Mouse (Mus musculus): ENCODE data around the gene Ifnk. TPM values are rescaled to one million over a fixed set of nuclear protein-coding genes. Genes with fewer than 3 reads are reported as not detected.

Ifnk gene
- total and polyA plus RNA-seq, 2 experiments from 2014 or later = not detected

DNA sequence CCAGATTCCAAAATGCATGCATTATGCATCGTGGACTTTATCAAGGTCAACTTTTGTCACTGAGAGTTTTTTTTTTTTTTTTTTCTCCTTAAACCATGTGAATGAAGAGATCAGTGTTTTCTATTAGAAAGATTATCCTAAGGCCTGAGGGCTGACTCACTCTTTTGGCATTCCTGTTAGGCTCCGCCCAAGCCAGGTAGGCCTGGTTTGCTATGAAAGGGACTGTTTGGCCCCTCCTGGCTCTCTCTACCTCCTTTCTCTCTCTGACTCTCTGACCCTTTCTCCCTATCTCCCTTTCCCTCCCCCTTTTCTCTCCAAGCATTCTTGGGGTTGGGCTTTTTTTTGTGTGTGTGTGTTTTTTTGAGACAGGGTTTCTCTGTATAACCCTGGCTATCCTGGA lies 23.7 kb downstream of the Ifnk start:
- no peak for DNase-seq (ENCODE audit: low spot score)
- Histone ChIP-seq H3K4me3 (ENCODE audit: low read depth, low read length) (no peak overlapping the region), H3K4me1 (ENCODE audit: control insufficient read depth, insufficient read depth) (no peaks in the 10 kb centered on the region), H3K27ac (ENCODE audit: low read depth) (no peak overlapping the region), H3K9me3 (replicated peaks; ENCODE audit: control insufficient read depth, low read length) (no peaks in the 10 kb centered on the region), H3K4me2 (ENCODE audit: low read depth, low read length) (no peak overlapping the region), H3K36me3 (replicated peaks; ENCODE audit: control insufficient read depth, insufficient read depth, low read length) (no peaks in the 10 kb centered on the region), H3K27me3 (ENCODE audit: control insufficient read depth, insufficient read depth, low read length) (no peaks in the 10 kb centered on the region), H3K9ac (replicated peaks; ENCODE audit: low read depth, low read length) (no peak overlapping the region)
- ATAC-seq (ENCODE audit: insufficient read depth, low read depth) = no peak
- TF ChIP-seq CTCF (IDR thresholded peaks at IDR 0.05; ENCODE audit: low read depth) (no peak), EP300 (IDR thresholded peaks at IDR 0.05; ENCODE audit: low read depth) (no peak)
- 89% methylated on average over 2 of the region's 2 CpGs for WGBS

- 67% methylated on average over 12 of the region's 12 CpGs for WGBS
- DNase-seq (ENCODE audit: low spot score) (no peak), ATAC-seq (ENCODE audit: insufficient read depth, low read depth) (no peak)
- no peak for TF ChIP-seq CTCF (IDR thresholded peaks at IDR 0.05; ENCODE audit: low read depth)
- TF ChIP-seq EP300 (IDR thresholded peaks at IDR 0.05; ENCODE audit: low read depth) = no peak
- no peak overlapping the region for H3K4me3 ChIP-seq (ENCODE audit: low read depth, low read length)
- no peak overlapping the region for H3K4me2 ChIP-seq (ENCODE audit: low read depth, low read length)
- H3K36me3 ChIP-seq (replicated peaks; ENCODE audit: control insufficient read depth, insufficient read depth, low read length) = no peaks in the 10 kb centered on the region
- no peaks in the 10 kb centered on the region for H3K27me3 ChIP-seq (ENCODE audit: control insufficient read depth, insufficient read depth, low read length)
- no peak overlapping the region for H3K27ac ChIP-seq (ENCODE audit: low read depth)
- H3K4me1 ChIP-seq (ENCODE audit: control insufficient read depth, insufficient read depth) = no peaks in the 10 kb centered on the region
- H3K9ac ChIP-seq (replicated peaks; ENCODE audit: low read depth, low read length) = no peak overlapping the region
- H3K9me3 ChIP-seq (replicated peaks; ENCODE audit: control insufficient read depth, low read length) = no peaks in the 10 kb centered on the region
These were observed 26.2 kb downstream of the Ifnk start for GRCm38 (mm10) chr4:35177926-35178645.

GRCm38 (mm10) chr4:35187617-35188326 lies 35.9 kb downstream of the Ifnk start:
- H3K36me3 ChIP-seq (replicated peaks; ENCODE audit: control insufficient read depth, insufficient read depth, low read length) = peaks cover 10% of the 10 kb centered on the region; the same call in 1 of the 2 replicates

DNA sequence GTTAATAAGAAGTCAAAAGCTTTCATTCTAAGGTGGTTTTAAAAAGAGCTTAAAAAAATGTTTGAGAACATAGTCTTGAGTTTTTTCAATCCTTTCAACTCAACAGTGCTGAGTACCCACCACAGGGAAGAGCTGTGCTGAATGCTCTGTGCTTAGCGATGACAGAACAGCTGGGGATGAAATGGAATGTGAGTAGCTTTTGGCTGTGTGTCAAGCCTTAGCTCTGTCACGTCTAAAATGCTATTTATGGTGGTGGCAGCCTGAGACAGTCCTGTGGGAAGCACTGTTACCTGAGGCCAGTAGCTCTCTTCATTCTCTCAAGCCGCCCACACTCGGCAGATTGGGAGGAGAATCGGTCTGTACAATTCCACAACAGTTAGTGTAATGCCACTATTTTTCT lies 37.9 kb downstream of the Ifnk start:
- no peak overlapping the region for H3K27ac ChIP-seq (ENCODE audit: low read depth)
- 42% methylated on average over 5 of the region's 5 CpGs for WGBS
- no peaks in the 10 kb centered on the region for H3K9me3 ChIP-seq (replicated peaks; ENCODE audit: control insufficient read depth, low read length)
- H3K27me3 ChIP-seq (ENCODE audit: control insufficient read depth, insufficient read depth, low read length) = no peaks in the 10 kb centered on the region
- H3K4me1 ChIP-seq (ENCODE audit: control insufficient read depth, insufficient read depth) = no peaks in the 10 kb centered on the region; the same call in 1 of the 2 replicates
- H3K4me3 ChIP-seq (ENCODE audit: low read depth, low read length) = no peak overlapping the region
- no peak overlapping the region for H3K4me2 ChIP-seq (ENCODE audit: low read depth, low read length)
- peak; percentile 64 for ATAC-seq (ENCODE audit: insufficient read depth, low read depth)
- DNase-seq (ENCODE audit: low spot score) = peak; percentile 15
- H3K9ac ChIP-seq (replicated peaks; ENCODE audit: low read depth, low read length) = no peak overlapping the region
- peaks cover 15% of the 10 kb centered on the region for H3K36me3 ChIP-seq (replicated peaks; ENCODE audit: control insufficient read depth, insufficient read depth, low read length)
- no peak for TF ChIP-seq EP300 (IDR thresholded peaks at IDR 0.05; ENCODE audit: low read depth)
- no peak for TF ChIP-seq CTCF (IDR thresholded peaks at IDR 0.05; ENCODE audit: low read depth)

More at GRCm38 (mm10) chr4:35187617-35188326, 35.9 kb downstream of the Ifnk start:
- Histone ChIP-seq H3K4me2 (ENCODE audit: low read depth, low read length) (no peak overlapping the region), H3K9me3 (replicated peaks; ENCODE audit: control insufficient read depth, low read length) (no peaks in the 10 kb centered on the region), H3K4me3 (ENCODE audit: low read depth, low read length) (no peak overlapping the region), H3K4me1 (ENCODE audit: control insufficient read depth, insufficient read depth) (no peaks in the 10 kb centered on the region; the same call in 1 of the 2 replicates), H3K27ac (ENCODE audit: low read depth) (no peak overlapping the region), H3K27me3 (ENCODE audit: control insufficient read depth, insufficient read depth, low read length) (no peaks in the 10 kb centered on the region), H3K9ac (replicated peaks; ENCODE audit: low read depth, low read length) (no peak overlapping the region)
- no peak for ATAC-seq (ENCODE audit: insufficient read depth, low read depth)
- TF ChIP-seq EP300 (IDR thresholded peaks at IDR 0.05; ENCODE audit: low read depth) = no peak
- no peak for TF ChIP-seq CTCF (IDR thresholded peaks at IDR 0.05; ENCODE audit: low read depth)
- no peak for DNase-seq (ENCODE audit: low spot score)
- WGBS = 84% methylated on average over 8 of the region's 8 CpGs

- H3K4me1 ChIP-seq (ENCODE audit: control insufficient read depth, insufficient read depth) = no peaks in the 10 kb centered on the region; the same call in 1 of the 2 replicates
- no peak overlapping the region for H3K4me2 ChIP-seq (ENCODE audit: low read depth, low read length)
- no peak overlapping the region for H3K27ac ChIP-seq (ENCODE audit: low read depth)
- no peak overlapping the region for H3K4me3 ChIP-seq (ENCODE audit: low read depth, low read length)
- no peak overlapping the region for H3K9ac ChIP-seq (replicated peaks; ENCODE audit: low read depth, low read length)
- peak; percentile 25 for DNase-seq (ENCODE audit: low spot score)
- WGBS = 42% methylated on average over 7 of the region's 7 CpGs
- TF ChIP-seq CTCF (IDR thresholded peaks at IDR 0.05; ENCODE audit: low read depth) (peak; percentile 39), EP300 (IDR thresholded peaks at IDR 0.05; ENCODE audit: low read depth) (no peak)
- no peaks in the 10 kb centered on the region for H3K9me3 ChIP-seq (replicated peaks; ENCODE audit: control insufficient read depth, low read length)
- H3K27me3 ChIP-seq (ENCODE audit: control insufficient read depth, insufficient read depth, low read length) = no peaks in the 10 kb centered on the region
- peaks cover 26% of the 10 kb centered on the region for H3K36me3 ChIP-seq (replicated peaks; ENCODE audit: control insufficient read depth, insufficient read depth, low read length)
- ATAC-seq (ENCODE audit: insufficient read depth, low read depth) = peak; percentile 47; the same call in 1 of the 2 replicates
These were observed 40.9 kb downstream of the Ifnk start for GRCm38 (mm10) chr4:35192725-35193124.
